Mouse (Mus musculus) embryonic fibroblast, embryonic 13.5 days (primary cell): ENCODE measurements around the gene Cep135. TPM values are rescaled to one million over a fixed set of nuclear protein-coding genes. Genes with fewer than 3 reads are reported as not detected.

ENCODE experiments used
- H3K27ac ChIP-seq: 2 replicates; pipeline ENCODE4 v1.5.1; 2012; ENCODE audit warnings: low read length, control low read depth, inconsistent platforms; ENCODE audit not compliant: insufficient read depth
- H3K4me1 ChIP-seq: 2 replicates; pipeline ENCODE4 v1.6.1; 2011; ENCODE audit warnings: low read length; ENCODE audit not compliant: control insufficient read depth, insufficient read depth
- H3K4me3 ChIP-seq: 2 replicates; pipeline ENCODE4 v1.5.1; 2011; ENCODE audit warnings: mild to moderate bottlenecking, control low read depth, low read length; ENCODE audit not compliant: insufficient read depth
- CTCF ChIP-seq: IDR thresholded peaks from 2 replicates; pipeline ENCODE4 v1.5.1; 2011; ENCODE audit warnings: mild to moderate bottlenecking, control low read depth, low read length, moderate library complexity, borderline replicate concordance; ENCODE audit not compliant: insufficient read depth
- POLR2A ChIP-seq: IDR thresholded peaks from 2 replicates; pipeline ENCODE4 v1.6.1; 2011; ENCODE audit warnings: low read depth, mild to moderate bottlenecking, control low read depth, low read length, moderate library complexity
- polyA plus RNA-seq: library from polyadenylated mRNA; stranded (reverse); fragments of >200 nt; gene quantifications from 2 replicates; pipeline ENCODE4 v1.2.4, GENCODE M21; 2011; ENCODE audit warnings: low read depth; ENCODE audit not compliant: missing spikeins, insufficient read length

The Cep135 gene
- polyA plus RNA-seq, 1 experiment, result 9.7 TPM

GRCm38 (mm10) chr5:76659958-76660635, 71.6 kb downstream of the Cep135 start:
- Histone ChIP-seq H3K4me1 (no peaks in the 10 kb centered on the region), H3K4me3 (no peak overlapping the region), H3K27ac (no peak overlapping the region)
- TF ChIP-seq POLR2A, result no peak
- TF ChIP-seq CTCF, result no peak

DNA sequence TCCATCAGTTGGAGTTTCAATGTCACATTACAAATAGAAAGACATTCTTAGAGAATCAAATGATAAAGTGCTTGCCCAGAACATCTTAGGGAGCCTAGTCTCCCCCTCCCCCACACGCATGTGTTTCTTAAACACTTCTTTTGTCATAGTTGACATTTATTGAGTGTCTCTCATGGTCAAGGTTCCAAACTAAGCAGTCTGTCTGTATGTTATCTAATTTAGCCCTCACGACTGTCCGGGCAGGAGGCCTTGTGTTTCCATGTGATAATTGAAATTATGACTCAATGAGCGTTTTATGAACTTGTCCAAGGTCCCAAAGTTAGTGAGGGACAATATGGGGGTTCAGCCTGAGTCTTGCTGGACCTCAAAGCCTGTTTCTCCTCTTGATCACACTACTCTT, 72.8 kb downstream of the Cep135 start:
- TF ChIP-seq POLR2A, result no peak
- no peak for TF ChIP-seq CTCF
- H3K27ac ChIP-seq, result no peak overlapping the region
- no peak overlapping the region for H3K4me3 ChIP-seq
- no peaks in the 10 kb centered on the region for H3K4me1 ChIP-seq

DNA sequence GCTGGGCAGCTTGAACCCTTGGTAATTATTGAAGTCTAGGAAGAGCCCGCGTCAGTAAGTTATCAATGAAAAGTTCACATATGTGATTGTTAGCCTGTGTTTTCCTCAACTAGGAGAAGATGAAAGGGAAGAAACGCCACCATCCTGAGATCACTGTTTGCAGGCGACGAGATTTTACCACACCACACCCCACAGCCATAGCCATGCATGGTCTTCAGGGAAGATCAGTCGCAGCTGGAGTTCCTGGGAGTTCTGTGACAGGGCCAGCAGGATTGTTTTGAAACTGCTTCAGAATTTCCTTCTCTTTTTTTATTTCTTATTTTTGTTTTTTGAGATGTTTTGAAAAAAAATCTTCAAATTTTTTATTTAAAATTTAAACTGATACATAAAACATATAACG, 76.4 kb downstream of the Cep135 start:
- Histone ChIP-seq H3K4me3 (no peak overlapping the region), H3K4me1 (no peaks in the 10 kb centered on the region), H3K27ac (no peak overlapping the region)
- TF ChIP-seq CTCF (no peak), POLR2A (no peak)

DNA sequence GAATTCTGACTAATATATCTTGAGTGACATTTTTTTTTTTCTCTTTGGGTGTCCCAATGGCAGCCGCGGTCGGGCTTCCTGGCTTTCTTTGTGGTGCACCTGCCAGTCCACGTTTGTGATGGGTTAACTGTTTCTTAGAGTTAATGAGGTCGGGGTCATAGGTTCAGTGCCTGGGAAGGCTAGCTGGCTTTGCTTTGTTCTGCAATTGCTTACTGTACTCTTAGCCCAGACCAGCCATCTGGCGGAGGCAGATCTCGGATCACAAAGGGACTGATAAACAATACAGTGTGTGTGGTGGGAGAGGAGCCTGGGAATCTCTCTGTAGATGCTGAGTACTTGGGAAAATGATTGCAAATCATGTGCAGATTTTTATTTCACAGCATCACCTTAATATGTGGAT, 76.9 kb downstream of the Cep135 start:
- TF ChIP-seq CTCF (no peak), POLR2A (no peak)
- no peak overlapping the region for H3K4me3 ChIP-seq
- no peaks in the 10 kb centered on the region for H3K4me1 ChIP-seq
- H3K27ac ChIP-seq, result no peak overlapping the region

GRCm38 (mm10) chr5:76666026-76666756, 77.7 kb downstream of the Cep135 start:
- TF ChIP-seq CTCF (no peak), POLR2A (no peak)
- no peak overlapping the region for H3K4me3 ChIP-seq
- H3K4me1 ChIP-seq, result no peaks in the 10 kb centered on the region
- no peak overlapping the region for H3K27ac ChIP-seq

DNA sequence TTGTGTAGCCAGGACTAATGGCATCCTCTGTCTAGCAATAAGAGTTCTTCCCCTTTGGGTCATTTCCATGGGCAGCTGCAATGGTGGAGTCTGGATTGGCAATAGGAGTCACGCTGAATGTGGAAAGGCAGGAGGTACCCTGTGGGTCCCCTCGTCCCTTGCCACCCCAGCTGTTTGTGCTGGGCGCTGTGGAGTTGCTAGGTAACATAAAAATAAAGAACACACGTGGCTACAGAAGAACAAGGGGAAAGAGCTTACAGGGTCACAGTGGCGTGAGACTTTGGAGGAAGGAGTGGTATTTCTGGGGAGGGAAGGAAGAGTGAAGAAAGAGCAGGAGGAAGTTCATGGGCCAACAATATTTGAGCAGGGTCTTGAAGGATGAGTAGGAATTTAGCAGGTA, 79.6 kb downstream of the Cep135 start:
- TF ChIP-seq POLR2A, result no peak
- no peak for TF ChIP-seq CTCF
- Histone ChIP-seq H3K4me3 (no peak overlapping the region), H3K4me1 (no peaks in the 10 kb centered on the region), H3K27ac (no peak overlapping the region)

GRCm38 (mm10) chr5:76668547-76668946, 80.0 kb downstream of the Cep135 start:
- no peaks in the 10 kb centered on the region for H3K4me1 ChIP-seq
- no peak overlapping the region for H3K4me3 ChIP-seq
- TF ChIP-seq CTCF, result no peak
- no peak for TF ChIP-seq POLR2A
- H3K27ac ChIP-seq, result no peak overlapping the region

GRCm38 (mm10) chr5:76670183-76670582, 81.7 kb downstream of the Cep135 start:
- H3K27ac ChIP-seq, result no peak overlapping the region
- no peaks in the 10 kb centered on the region for H3K4me1 ChIP-seq
- TF ChIP-seq CTCF (no peak), POLR2A (no peak)
- no peak overlapping the region for H3K4me3 ChIP-seq

GRCm38 (mm10) chr5:76674022-76674653, 85.6 kb downstream of the Cep135 start:
- no peak overlapping the region for H3K4me3 ChIP-seq
- no peak overlapping the region for H3K27ac ChIP-seq
- TF ChIP-seq POLR2A (no peak), CTCF (no peak)
- H3K4me1 ChIP-seq, result no peaks in the 10 kb centered on the region

DNA sequence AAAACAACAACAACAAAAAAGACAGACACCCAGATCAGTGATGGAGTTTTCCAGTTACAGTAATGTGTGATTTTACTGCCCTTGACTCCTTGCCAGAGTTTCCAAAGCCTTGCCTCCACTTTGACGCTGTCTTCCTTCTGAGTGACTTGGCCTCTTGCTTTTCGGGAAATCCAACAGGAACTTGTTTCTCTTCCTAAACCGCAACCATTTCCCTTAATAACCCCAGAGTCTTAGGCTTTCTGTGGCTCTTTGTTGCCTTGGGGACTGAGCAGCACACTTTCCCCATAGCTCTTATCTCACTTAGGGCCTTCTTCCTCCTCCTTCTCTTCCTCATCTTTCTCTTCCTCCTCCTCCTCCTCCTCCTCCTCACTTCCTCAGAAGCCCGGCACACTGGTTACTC, 86.9 kb downstream of the Cep135 start:
- H3K27ac ChIP-seq, result no peak overlapping the region
- TF ChIP-seq POLR2A, result no peak
- no peak for TF ChIP-seq CTCF
- no peak overlapping the region for H3K4me3 ChIP-seq
- no peaks in the 10 kb centered on the region for H3K4me1 ChIP-seq
